17 mouse cellular contexts compared by ENCODE assay signal in genomic region chr2:167268721-167269120, GRCm38 (mm10). TPM values are rescaled to one million over a fixed set of nuclear protein-coding genes. Genes with fewer than 3 reads are reported as not detected.
A peak's percentile ranks its signal among the peaks of the same experiment; 100 is the strongest.
DNase-seq lines count a peak whose midpoint lies in the region; TF ChIP-seq lines count a peak whose summit lies in the region.
"Had no signal": no experiment of that assay in that cellular context is flagged by ENCODE, and none has a peak within 500 bp of the region (broad histone marks: within the 10 kb centered on the region; RNA-seq: fewer than 3 reads in every experiment).

No protein-coding gene starts in this region.

- no peak overlapping the region for H3K4me3 ChIP-seq in myocyte
- H3K4me3 ChIP-seq: forebrain, embryonic 15.5 days; limb, embryonic 15.5 days; midbrain, embryonic 13.5 days had no signal

- H3K36me3 ChIP-seq in myocyte (ENCODE audit: control insufficient read depth, insufficient read depth) = no peaks in the 10 kb centered on the region
- H3K36me3 ChIP-seq: forebrain, embryonic 15.5 days; limb, embryonic 15.5 days; midbrain, embryonic 13.5 days had no signal

- peak; percentile 6 to 33 for DNase-seq in adrenal gland, adult (ENCODE audit: inconsistent age in 2 of 2, low spot score in 1 of 2)
- DNase-seq in adrenal gland, postnatal 36 days = no peak
- peak; percentile 5 for DNase-seq in heart, postnatal 4 days
- DNase-seq in heart, adult 8-10 months (ENCODE audit: low spot score) = no peak
- DNase-seq in ovary, adult 18-20 months (ENCODE audit: low spot score) = peak; percentile 0
- no peak for DNase-seq in ovary, postnatal 10 days (ENCODE audit: low spot score)
- DNase-seq in thymus, adult 18-20 months = no peak
- DNase-seq: cerebellum, adult 11-12 months had no signal

- no peaks in the 10 kb centered on the region for H3K27me3 ChIP-seq in myocyte (ENCODE audit: control insufficient read depth, insufficient read depth, insufficient read length)
- H3K27me3 ChIP-seq: CH12.LX; forebrain, embryonic 15.5 days; limb, embryonic 15.5 days; midbrain, embryonic 13.5 days had no signal

- no peaks in the 10 kb centered on the region for H3K79me2 ChIP-seq in myocyte (ENCODE audit: control insufficient read depth, insufficient read depth)

- no peak overlapping the region for H3ac ChIP-seq in myocyte (ENCODE audit: control insufficient read depth, insufficient read length)

- no peak for TF ChIP-seq POLR2A in myocyte (IDR thresholded peaks at IDR 0.05; ENCODE audit: insufficient read length, low read depth)

- peak overlapping the region; percentile 14 for H3K4me2 ChIP-seq in myocyte (ENCODE audit: low read depth)
- H3K4me2 ChIP-seq: forebrain, embryonic 15.5 days; heart, embryonic 11.5 days; limb, embryonic 15.5 days; midbrain, embryonic 13.5 days had no signal

TF ChIP-seq in myocyte, 11 proteins besides CTCF, POLR2A, EP300 and RAD21:
- TF ChIP-seq SRF (IDR thresholded peaks at IDR 0.05; ENCODE audit: control insufficient read depth, insufficient read length, low read depth) = no peak
- TF ChIP-seq MYOG (IDR thresholded peaks at IDR 0.05; ENCODE audit: control insufficient read depth in 1 of 3, insufficient read depth in 1 of 3, insufficient read length in 2 of 3, low read depth in 2 of 3) = no peak
- no peak for TF ChIP-seq MYOD1 (IDR thresholded peaks at IDR 0.05; ENCODE audit: control insufficient read depth in 1 of 3, insufficient read length in 2 of 3, low read depth in 2 of 3)
- TF ChIP-seq CEBPB (IDR thresholded peaks at IDR 0.05; ENCODE audit: insufficient read depth, poor library complexity, severe bottlenecking) = no peak
- no peak for TF ChIP-seq MAX (IDR thresholded peaks at IDR 0.05; ENCODE audit: low read depth)
- TF ChIP-seq TCF12 (IDR thresholded peaks at IDR 0.05; ENCODE audit: insufficient read depth, poor library complexity, severe bottlenecking) = no peak
- no peak for TF ChIP-seq POLR2AphosphoS2 (IDR thresholded peaks at IDR 0.05; ENCODE audit: insufficient read length, low read depth)
- no peak for TF ChIP-seq E2F4 (IDR thresholded peaks at IDR 0.05; ENCODE audit: insufficient read depth)
- no peak for TF ChIP-seq TCF3 (IDR thresholded peaks at IDR 0.05; ENCODE audit: insufficient read length, low read depth)
- TF ChIP-seq REST (IDR thresholded peaks at IDR 0.05; ENCODE audit: insufficient read depth, insufficient read length) = no peak

RNA-seq across cellular contexts. Expression of gene Ptgis, which starts 28.3 kb away (rescaled TPM):
- 10 to 100 TPM; 24.7 to 31.7 TPM for total RNA-seq in adrenal gland, postnatal 36 days (2021)
- total RNA-seq in heart, postnatal 4 days (2021) = 10 to 100 TPM; 36.7 to 40.9 TPM
- 10 to 100 TPM; 14.5 to 23.5 (median 16.9) TPM for total RNA-seq in heart, adult 8-10 months (2022)
- 116 TPM for polyA plus RNA-seq in myocyte (2012; fragmentation: generic; extraction: Trizol)
- total RNA-seq: common myeloid progenitor, adult 5-6 weeks; hematopoietic stem cell, adult 5-6 weeks; megakaryocyte progenitor cell, adult 5-6 weeks had no signal

Comparison
In these comparisons a context has a peak if more than half of its experiments do, and no peak if none do; other contexts are left out.
1. DNase-seq: peak in adrenal gland, adult (2 of 2), heart, postnatal 4 days (single experiment) and ovary, adult 18-20 months (single experiment); none in adrenal gland, postnatal 36 days (0 of 2), heart, adult 8-10 months (single experiment), ovary, postnatal 10 days (single experiment) and thymus, adult 18-20 months (0 of 2).